Mouse (Mus musculus) CH12F3 (cell line): ENCODE measurements around the gene Cped1.

Experiments
- in situ Hi-C: fragments of 300-500 bp; cut with MboI; formaldehyde crosslinking; loops from 2 replicates; pipeline ENCODE4 v1.14.3; 2020; ENCODE audit warnings: low sequenced_read_pairs

Cped1 gene

GRCm38 (mm10) chr6:22135038-22135631 is 149.4 kb downstream of the Cped1 start:
- in situ Hi-C loops: no loop called here

DNA sequence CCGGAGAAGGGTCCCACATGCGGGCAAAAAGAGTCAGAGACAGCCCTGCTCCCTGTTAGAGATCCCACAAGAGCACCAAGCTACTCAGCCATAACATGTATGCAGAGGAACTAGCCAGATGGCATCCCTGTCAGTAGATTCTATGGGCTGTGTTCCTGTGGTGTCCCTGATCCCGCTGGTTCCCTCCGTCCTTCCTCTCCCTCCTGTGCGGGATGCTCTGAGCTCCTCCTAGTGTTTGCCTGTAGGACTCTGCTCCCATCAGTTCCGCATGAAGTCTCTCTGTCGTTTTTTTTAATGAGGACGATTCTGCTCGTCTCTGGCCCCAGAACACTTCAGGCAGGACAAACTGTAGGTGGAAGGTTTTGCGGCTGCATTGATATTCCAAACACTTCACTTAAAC is 151.1 kb downstream of the Cped1 start:
- in situ Hi-C loops: no loop called here

DNA sequence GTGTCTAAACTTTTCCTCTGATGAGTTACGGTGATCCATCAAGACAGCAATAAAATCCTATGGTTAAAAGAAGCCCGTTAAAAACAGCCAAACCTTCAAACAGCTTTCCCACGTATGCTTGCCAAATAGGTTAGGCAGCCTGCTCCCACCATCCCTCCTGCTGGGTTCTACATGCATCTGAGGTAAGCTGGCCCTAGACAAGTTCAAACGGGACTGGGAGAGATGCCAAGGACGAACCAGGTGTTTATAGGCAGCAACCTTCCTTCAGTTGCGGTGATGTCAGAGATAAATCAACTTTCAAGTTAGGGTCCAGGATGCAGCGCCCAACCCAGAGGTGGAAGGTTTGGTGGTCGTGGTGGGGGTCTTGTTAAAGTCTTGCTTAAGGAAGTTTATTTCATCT is 155.1 kb downstream of the Cped1 start:
- in situ Hi-C loops: no loop called here

DNA sequence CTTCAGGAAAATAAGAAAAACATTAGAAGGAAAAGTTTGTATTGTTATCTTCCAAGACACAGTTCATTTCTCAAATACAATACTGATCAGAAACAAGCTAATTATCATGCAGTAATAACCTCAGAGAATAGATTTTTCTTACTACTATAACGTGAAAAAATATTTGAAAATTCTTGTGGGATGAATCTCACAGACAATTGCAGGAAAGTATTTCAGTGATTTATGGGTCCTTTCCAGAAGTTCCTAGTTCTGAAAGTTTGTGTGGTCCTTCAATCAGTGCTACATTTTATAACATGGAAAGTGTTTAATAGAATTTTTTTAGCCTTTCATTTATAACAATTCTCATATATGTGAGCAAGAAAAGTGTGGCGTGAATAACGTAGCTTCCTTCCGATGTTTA is 161.5 kb downstream of the Cped1 start:
- in situ Hi-C loops: no loop called here

DNA sequence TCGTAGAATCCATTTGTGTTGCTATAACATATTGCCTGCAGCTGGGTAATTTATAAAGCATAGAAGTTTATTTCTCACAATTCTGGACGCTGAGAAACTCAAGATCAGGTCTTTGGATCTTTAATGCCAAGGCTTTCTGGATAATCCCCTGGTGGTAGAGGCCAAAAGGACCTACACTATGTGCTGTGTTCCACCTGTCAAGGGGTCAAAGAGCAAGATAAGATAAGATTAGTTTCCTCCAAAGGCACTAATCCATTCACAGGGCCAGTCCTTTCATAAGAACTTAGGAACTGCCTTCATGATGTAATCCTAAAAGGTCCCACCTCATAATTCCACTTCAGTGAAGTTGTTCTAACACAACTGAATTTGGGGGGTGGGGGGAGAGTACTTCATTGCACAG is 162.8 kb downstream of the Cped1 start:
- in situ Hi-C loops: no loop called here

DNA sequence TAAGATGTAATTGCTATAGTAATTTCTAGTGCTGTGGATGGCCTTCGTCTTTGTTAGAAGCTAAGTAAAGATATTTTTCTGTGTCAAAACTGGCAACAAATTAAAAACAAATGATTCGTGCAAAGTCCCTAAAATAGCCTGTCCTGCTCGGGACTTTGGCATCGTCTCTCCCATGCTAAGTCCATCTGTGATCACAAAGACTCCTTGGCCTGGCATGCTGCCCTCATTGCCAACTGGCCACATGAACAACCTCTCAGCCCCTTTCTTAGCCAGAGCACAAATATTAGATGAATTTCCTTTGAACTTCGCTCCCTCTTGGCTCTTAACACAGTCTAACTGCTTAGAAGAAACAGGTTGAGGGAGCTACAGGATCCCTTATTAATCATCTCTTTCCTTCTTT is 171.7 kb downstream of the Cped1 start:
- in situ Hi-C loops: no loop called here

DNA sequence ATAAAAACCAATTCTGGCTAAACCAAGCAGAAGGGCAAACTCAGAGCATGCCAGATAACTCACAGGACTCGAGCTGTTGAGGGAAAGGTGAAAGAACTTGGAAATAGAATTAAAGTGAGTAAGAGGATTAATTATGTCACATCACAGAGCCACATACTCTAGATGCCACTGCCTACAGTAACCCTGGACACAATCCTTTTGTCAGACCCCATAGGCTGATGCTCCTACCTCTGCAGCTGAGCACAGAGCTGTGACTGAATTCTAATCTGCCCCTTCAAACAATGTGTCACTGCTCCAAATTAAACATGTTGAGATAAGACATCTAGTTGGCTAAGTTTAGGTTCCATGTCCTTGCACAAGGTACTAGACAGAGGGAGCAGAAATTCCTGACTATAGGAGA is 176.2 kb downstream of the Cped1 start:
- in situ Hi-C loops: no loop called here

DNA sequence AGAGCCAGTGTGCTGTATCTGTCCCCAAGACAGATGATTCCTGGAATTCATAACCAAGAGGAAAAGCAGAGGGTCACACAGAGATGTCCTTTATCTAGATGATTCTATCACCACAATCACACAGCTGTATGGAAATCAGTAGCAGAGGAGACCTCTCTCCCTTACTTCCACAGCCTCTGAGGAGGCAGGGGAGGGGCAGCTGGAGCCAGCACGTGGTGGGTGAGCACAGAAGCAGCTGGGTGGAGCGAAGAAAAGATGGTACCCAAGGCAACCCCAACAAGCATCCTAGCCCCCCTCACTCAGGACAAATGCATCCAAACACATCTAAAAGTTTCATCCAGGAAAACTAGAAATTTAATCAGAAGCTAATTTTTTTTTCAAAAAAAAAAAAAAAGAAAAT is 182.7 kb downstream of the Cped1 start:
- in situ Hi-C loops: no loop called here

GRCm38 (mm10) chr6:22178721-22179295 is 193.1 kb downstream of the Cped1 start:
- in situ Hi-C loops: no loop called here

GRCm38 (mm10) chr6:22180316-22180715 is 194.6 kb downstream of the Cped1 start:
- in situ Hi-C loops: no loop called here

GRCm38 (mm10) chr6:22186967-22187366 is 201.3 kb downstream of the Cped1 start:
- in situ Hi-C loops: no loop called here

DNA sequence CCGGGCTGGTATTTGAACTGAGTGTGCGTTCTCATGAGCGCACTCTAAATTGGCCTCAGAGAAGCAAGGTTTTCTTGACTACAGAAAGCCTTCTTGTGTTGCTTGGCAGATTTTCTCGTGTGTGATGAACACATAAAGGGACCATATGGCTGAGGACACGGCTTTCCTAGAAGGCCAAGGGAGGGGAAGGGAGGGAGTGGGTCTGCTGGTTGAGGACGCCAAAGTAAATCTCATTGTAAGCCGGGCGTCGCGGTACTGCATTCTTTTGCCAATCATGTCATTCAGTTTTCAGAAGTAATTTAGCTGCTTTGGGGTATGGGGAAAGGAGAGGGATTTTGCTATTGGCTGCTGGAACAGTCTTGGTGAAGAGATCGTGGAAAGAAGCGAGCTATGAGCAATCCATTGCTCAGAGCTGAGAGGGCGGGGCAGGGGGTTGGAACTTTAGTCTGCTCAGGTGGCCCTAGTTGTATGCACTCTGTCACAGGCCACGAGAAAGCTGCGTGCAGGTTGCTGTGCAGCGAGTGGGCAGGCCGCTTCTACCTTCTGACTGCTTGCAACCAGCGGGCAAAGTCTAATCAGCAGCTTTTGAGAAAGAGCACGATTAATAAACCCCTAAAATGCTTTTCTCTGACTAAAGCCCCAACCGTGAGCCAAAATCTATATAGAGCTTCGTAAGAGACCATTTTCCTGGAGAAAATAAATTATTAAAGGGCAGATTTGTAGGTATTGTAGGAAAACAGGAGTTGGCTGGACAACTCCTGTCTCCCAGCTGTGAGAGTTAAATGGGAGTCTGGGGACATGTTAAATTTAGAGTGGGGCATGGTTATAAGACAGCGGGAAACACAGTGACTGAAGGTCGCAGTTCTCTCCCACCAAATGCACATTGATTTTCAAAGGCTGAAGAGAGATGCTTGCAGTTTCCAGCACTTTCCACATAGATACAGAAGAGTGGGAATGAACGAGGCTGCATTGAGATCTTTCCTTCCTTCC is 203.9 kb downstream of the Cped1 start:
- in situ Hi-C loops: no loop called here

DNA sequence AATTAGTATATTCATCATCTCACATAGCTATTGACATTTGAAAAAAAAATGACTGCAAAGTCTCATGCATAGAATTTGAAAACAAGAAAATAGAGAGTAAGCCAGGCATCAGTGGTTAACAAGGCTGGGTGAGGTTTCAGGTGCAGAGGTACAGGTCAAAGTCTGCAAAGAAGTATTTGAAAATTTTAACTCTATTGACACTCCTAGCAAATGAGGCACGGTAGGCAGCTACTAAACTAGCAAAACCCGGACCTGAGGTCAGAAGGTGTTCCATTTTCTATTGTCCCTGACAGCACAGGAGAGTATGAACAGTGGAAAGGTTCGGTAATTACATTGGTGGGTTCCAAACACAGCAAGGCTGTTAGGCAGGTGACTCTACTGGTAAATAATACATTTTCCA is 212.9 kb downstream of the Cped1 start:
- in situ Hi-C loops: no loop called here

- in situ Hi-C loops: no loop called here
Observed at GRCm38 (mm10) chr6:22199473-22199872, 213.8 kb downstream of the Cped1 start.

DNA sequence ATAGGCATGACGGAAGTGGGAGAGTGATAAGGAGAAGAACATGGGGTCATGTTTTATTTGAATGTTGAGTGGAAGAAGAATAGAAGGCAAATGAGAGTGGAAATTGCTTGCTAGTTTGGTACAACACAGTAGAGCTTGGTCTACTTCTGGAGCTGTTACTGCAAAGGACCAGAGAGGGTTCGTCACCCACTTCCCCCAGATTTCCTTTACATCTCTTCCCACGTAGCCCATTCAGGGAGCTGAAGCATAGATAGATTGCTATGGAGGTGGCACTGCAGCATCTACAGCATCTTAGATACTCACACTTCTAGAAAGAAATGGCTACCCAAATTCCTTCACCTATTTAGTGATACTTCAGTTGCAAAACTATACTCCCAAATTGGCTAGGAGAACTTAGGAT is 214.4 kb downstream of the Cped1 start:
- in situ Hi-C loops: no loop called here

- in situ Hi-C loops: no loop called here
Observed at GRCm38 (mm10) chr6:22201879-22202278, 216.2 kb downstream of the Cped1 start.

- in situ Hi-C loops: no loop called here
Observed at GRCm38 (mm10) chr6:22205030-22205750, 219.5 kb downstream of the Cped1 start.

DNA sequence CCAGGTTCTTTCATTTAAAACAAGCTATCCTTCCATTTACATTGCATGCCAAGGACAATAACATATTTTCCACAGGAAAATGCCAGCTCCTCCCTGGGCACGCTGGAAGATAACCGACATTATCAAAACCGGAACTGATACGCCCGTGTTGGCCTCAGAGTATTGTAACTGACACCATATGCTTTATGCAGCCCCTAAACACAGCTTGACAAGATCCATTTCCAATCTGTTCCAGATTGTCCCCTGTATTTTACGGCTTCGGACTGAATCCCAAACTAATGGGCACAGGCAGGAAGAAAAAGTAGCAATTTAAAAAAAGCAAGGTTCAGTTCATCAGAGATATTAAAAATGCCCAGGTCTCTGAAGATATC is 220.0 kb downstream of the Cped1 start:
- in situ Hi-C loops: no loop called here

- in situ Hi-C loops: no loop called here
Observed at GRCm38 (mm10) chr6:22206179-22206578, 220.5 kb downstream of the Cped1 start.

DNA sequence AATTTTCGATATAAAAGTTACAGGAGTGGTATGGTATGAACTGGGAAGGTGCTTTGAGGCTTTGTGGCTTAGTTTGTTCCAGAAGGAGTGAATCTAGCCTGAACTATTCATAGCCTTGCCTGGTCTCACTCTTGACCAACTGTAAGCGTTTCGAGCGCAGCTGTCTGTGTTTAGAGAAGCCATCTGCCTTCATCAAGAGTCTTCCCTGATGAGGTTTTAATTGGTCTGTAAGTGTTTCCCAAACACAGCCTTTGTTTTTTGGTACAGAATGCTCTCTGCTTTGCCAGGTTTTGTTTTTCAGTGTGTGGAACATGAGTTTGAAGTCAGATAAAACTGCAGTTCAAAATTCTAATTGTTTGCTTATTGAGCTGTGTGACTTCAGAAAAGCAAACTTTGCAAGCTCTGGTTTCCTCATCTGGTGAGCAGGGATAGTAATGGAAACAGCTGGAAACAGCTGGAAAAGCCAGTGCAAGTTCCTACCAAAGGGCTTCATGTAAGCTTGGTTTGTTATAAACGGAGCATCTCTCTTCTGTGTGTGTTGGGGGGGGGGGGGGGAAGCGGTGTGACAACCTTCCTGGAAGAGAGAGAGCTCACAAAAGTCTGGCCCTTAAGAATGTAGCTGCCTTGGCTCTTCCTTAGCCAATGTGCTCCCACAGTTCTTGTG is 221.0 kb downstream of the Cped1 start:
- in situ Hi-C loops: no loop called here

DNA sequence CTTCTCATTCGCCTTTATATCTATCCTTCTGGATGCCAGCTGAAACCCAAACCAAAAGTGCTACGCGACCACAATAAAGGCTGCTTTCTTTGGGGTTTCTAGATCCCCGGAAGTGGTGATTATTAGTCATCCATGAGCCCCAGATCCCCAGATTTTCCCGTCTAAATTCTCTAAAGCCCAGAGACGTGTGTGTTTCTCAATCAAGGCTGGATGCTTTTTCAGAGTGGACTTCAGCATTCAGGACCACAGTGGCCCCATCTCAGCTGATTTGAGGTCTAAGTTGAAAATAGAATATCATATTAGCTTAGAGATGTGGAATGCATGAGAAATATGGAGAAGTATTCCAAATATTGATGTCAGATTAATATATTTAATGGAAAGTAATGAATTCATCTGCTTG is 226.4 kb downstream of the Cped1 start:
- in situ Hi-C loops: no loop called here
